Mouse (Mus musculus): Measurements from ENCODE around the gene Tbl3. TPM values are rescaled to one million over a fixed set of nuclear protein-coding genes. Genes with fewer than 3 reads are reported as not detected.

Tbl3 gene
- total RNA-seq, 2 experiments from 2014 or later = 15.4 to 16.0 TPM

DNA sequence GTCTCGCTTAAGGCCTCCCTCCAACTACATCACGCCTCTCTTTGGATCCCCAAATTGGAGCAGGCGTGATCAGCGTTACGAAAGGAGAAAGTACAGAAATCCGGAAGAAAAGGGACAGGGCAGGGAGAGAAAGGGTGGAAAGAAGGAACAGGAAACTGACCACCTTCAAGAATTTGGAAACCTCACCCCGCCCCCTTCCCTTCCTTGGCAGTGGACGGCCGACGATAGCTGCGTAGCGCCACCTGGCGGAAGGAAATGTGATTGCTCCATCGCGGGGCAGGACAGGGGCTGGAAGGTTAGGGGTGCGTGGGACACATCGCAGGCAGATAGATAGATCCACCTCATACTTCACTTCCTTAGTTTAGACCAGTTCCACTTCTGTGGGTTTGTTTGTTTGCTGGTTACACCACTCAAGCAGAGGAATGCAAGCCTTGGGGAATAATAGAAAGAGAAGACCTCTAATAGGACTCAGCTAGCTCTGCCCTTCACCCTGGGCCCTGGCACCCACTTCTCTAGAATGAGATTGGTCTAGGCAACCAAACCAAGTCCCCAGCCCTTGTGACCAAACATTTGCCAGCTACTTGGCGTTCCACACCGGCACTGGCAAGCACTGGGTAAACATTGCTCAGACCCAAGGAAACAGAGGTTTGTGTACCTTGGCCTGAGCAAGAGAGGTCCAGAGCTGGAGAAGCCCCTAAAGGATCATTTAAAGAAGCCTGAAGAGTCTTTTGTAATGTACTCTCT is 53.3 kb downstream of the Tbl3 start:
- peak; percentile 76 for DNase-seq (ENCODE audit: low spot score)

DNA sequence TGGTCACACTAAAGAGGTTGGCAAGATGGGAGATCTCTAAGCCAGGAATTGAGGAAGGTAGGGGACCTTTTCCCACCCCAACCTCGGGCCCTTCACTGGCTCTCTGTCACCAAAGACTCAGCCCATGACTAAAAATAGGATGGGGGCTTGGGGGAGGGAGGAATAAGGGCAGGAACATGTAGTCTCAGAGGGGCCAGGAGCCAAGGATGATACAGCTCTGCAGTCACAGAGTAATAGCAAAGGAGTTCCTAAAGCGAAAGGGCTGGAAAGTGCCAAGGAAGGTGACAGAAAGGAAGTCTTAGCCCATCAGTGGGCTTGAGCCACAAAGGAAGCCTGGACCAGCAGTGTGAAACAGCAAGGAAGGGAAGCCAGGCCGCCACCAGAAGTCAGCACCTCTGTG is 55.6 kb downstream of the Tbl3 start:
- DNase-seq (ENCODE audit: low spot score) = no peak

DNA sequence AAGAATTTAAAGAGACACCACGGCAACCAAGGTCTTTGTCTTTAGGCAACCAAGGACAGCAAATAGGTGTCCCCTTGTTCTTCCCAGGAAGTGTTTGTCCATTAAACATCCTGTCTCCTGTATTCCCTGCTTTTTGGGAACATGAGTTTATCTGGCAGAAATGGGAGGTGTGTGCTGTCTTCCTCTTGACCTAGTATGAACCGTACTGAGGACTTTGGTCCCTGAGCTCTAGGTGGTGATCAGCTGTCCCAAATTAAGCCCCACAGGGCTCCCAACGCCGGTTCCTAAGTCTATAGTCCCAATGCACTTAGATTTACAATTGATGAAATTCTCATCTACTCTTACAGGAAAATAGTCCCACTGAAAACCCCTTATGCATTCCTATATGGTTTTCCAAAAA is 56.7 kb downstream of the Tbl3 start:
- DNase-seq (ENCODE audit: low spot score) = no peak

DNA sequence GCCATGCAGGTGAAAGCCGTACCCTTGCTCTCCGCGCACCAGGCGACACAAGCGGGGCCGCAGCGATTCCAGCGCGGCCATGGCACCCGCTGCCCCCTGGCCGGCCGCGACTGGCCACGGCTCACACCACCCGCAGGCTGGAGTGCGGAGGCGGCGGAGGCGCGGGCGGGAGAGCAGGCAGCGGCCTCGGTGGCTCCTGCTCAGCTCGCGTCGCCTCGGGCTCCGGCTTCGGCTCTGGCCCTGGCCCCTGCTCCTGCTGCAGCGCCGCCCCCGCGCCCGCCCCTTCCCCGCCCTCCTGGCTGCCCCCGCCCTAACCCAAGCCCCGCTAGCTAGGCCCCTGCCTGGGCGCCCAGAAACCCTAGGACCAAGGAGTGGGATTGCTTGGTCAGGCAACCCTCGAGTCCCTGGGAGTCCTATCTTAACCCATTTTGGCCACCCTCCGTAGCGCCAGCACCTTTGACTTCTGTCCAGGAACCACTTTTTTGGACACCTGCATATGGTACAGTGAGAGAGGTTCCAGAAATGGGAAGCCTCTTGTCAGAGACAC is 57.3 kb downstream of the Tbl3 start, which contains the start of gene Slc9a3r2:
Gene Slc9a3r2 (minus strand): TSS at position 258 of the 547 bp plus-strand sequence.
- peak; percentile 44 for DNase-seq (ENCODE audit: low spot score)

DNA sequence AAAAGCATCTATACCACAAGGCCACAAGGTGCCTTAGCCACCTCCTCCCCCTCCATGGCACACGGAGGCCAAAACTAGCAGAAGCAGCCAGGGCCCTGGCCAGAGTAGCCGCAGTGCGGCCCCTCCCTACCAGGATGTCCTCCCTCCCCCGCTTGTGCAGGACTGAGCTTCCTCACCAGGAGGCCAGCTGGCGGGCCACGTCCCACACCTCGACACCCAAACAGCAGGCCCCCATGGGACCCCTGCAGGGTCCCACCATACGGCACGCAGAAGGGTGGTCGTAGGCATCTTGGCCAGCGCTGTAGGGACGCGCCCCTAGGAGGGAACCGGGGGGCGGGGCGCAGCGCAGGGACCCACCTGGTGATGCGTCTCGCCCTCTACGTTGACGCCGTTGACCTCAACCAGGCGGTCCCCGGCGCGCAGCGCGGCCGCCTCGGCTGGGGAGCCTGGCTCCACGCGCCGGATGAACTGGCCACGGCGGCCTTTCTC is 57.8 kb downstream of the Tbl3 start:
- no peak for DNase-seq (ENCODE audit: low spot score)

DNA sequence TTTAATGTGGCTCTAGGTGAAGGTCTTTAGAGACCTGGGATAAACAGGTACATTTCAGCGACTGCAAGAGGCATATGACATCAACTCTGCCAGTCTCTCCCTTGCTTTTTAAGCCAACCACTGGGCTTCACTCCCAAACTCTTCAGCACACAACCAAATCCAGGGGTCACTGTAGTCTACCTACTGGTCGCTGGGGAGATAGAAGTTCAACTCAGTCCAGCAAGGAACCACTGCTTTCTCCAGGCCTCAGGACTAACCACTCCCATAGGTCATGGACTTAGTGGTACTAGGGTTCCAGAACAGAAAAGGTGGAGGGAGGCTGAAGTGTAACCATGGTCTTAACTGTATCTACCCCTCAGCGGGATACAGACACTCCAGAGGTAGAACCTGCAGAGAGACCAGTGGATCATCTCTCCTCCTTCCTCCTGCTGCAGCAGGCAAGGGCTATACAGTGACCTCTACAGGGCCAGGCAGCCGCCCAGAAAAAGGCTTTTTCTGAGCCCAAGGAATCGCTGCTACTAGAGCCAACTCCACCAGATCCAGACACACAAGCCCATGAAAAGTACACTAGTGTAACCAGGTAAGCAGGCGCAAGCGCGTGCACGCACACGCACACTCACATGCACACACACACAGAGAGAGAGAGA is 58.6 kb downstream of the Tbl3 start:
- no peak for DNase-seq (ENCODE audit: low spot score)

Other genes with a start within 250 kb of the Tbl3 start
- 10 to 100 TPM; 10.8 TPM for gene E4f1, start 237.3 kb downstream of the Tbl3 start, total RNA-seq (2021)
- 10 to 100 TPM; 47.6 to 52.1 TPM for gene Pgp, start 237.3 kb downstream of the Tbl3 start, total RNA-seq (2021)
- gene Bricd5, start 233.8 kb downstream of the Tbl3 start, total RNA-seq (2021) = under 1 TPM in 1 of 2 experiments, not detected in 1; 0.31 TPM
- gene Mlst8, start 228.6 kb downstream of the Tbl3 start, total RNA-seq (2021) = 10 to 100 TPM in 1 of 2 experiments, 1 to 10 TPM in 1; 9.9 to 11.1 TPM
- gene Caskin1, start 219.1 kb downstream of the Tbl3 start, total RNA-seq (2021) = under 1 TPM; 0.09 to 0.17 TPM
- gene Traf7, start 179.7 kb downstream of the Tbl3 start, total RNA-seq (2021) = 10 to 100 TPM; 25.7 to 29.7 TPM
- not detected for gene Rab26, start 173.4 kb downstream of the Tbl3 start, total RNA-seq (2021)
- 10 to 100 TPM; 12.8 to 21.4 TPM for gene Pkd1, start 157.8 kb downstream of the Tbl3 start, total RNA-seq (2021)
- gene Tsc2, start 75.0 kb downstream of the Tbl3 start, total RNA-seq (2021) = 100 to 1,000 TPM in 1 of 2 experiments, 10 to 100 TPM in 1; 83.2 to 105 TPM
- gene Nthl1, start 75.0 kb downstream of the Tbl3 start, total RNA-seq (2021) = 1 to 10 TPM; 2.5 to 3.5 TPM
- 10 to 100 TPM; 31.8 to 55.0 TPM for gene Slc9a3r2, start 57.3 kb downstream of the Tbl3 start, total RNA-seq (2021)
- gene Npw, start 49.2 kb downstream of the Tbl3 start, total RNA-seq (2021) = not detected
- gene Zfp598, start 38.0 kb downstream of the Tbl3 start, total RNA-seq (2021) = 10 to 100 TPM; 23.1 to 25.4 TPM
- under 1 TPM in 1 of 2 experiments, not detected in 1; 0.14 TPM for gene Syngr3, start 17.7 kb downstream of the Tbl3 start, total RNA-seq (2021)
- gene Gfer, start 11.5 kb downstream of the Tbl3 start, total RNA-seq (2021) = 10 to 100 TPM; 41.1 to 48.3 TPM
- under 1 TPM; 0.32 to 0.95 TPM for gene Noxo1, start 11.4 kb downstream of the Tbl3 start, total RNA-seq (2021)
- gene Rnf151, start 10.4 kb upstream of the Tbl3 start, total RNA-seq (2021) = not detected
- gene Rps2, start 10.5 kb upstream of the Tbl3 start, total RNA-seq (2021) = 100 to 1,000 TPM; 548 to 574 TPM
- gene Ndufb10, start 16.8 kb upstream of the Tbl3 start, total RNA-seq (2021) = 100 to 1,000 TPM; 428 to 481 TPM
- gene Rpl3l, start 20.2 kb upstream of the Tbl3 start, total RNA-seq (2021) = 100 to 1,000 TPM; 764 to 767 TPM
- 100 to 1,000 TPM; 139 to 179 TPM for gene Msrb1, start 29.0 kb upstream of the Tbl3 start, total RNA-seq (2021)
- gene Hs3st6, start 45.3 kb upstream of the Tbl3 start, total RNA-seq (2021) = not detected
- not detected for gene Meiob, start 96.6 kb upstream of the Tbl3 start, total RNA-seq (2021)
- 10 to 100 TPM; 67.9 to 72.7 TPM for gene Hagh, start 132.5 kb upstream of the Tbl3 start, total RNA-seq (2021)
- 10 to 100 TPM; 45.2 to 48.3 TPM for gene Fahd1, start 142.7 kb upstream of the Tbl3 start, total RNA-seq (2021)
- 1 to 10 TPM; 2.2 to 2.6 TPM for gene Igfals, start 158.3 kb upstream of the Tbl3 start, total RNA-seq (2021)
- 10 to 100 TPM; 11.0 to 11.1 TPM for gene Nubp2, start 178.7 kb upstream of the Tbl3 start, total RNA-seq (2021)
- gene Spsb3, start 179.0 kb upstream of the Tbl3 start, total RNA-seq (2021) = 10 to 100 TPM; 29.7 to 37.9 TPM
- gene Eme2, start 187.4 kb upstream of the Tbl3 start, total RNA-seq (2021) = 1 to 10 TPM; 6.5 to 8.4 TPM
- gene Mrps34, start 187.5 kb upstream of the Tbl3 start, total RNA-seq (2021) = 10 to 100 TPM; 79.4 to 86.3 TPM
- 10 to 100 TPM; 11.8 to 12.3 TPM for gene Nme3, start 188.8 kb upstream of the Tbl3 start, total RNA-seq (2021)
- gene Mapk8ip3, start 229.3 kb upstream of the Tbl3 start, total RNA-seq (2021) = 10 to 100 TPM; 13.2 to 14.5 TPM

Data from gastrocnemius, adult 18-20 months (tissue).